Mouse (Mus musculus) heart, postnatal 0 days (tissue): ENCODE data around the gene Arhgef17.

ENCODE experiments used
- CTCF ChIP-seq: IDR thresholded peaks from 2 replicates; pipeline ENCODE4 v1.5.1; 2016; ENCODE audit warnings: antibody characterized with exemption, control low read depth, low read depth
- EP300 ChIP-seq: IDR thresholded peaks from 2 replicates; pipeline ENCODE4 v1.6.1; 2016; ENCODE audit warnings: antibody characterized with exemption, low read depth

- TF ChIP-seq CTCF: no peak
- TF ChIP-seq EP300: no peak
These were observed 7.7 kb downstream of the Arhgef17 start for GRCm38 (mm10) chr7:100924200-100924599.
